Mouse (Mus musculus): Measurements from ENCODE around the gene Ucp3. TPM values are rescaled to one million over a fixed set of nuclear protein-coding genes. Genes with fewer than 3 reads are reported as not detected.

Ucp3 gene
- polyA plus RNA-seq, 1 experiment, result 4.4 TPM

- Histone ChIP-seq H3K4me3 (replicated peaks; ENCODE audit: insufficient read depth, low read depth, low read length) (no peak overlapping the region), H3K27me3 (ENCODE audit: control insufficient read depth, insufficient read depth, low read length) (no peaks in the 10 kb centered on the region), H3K27ac (ENCODE audit: insufficient read depth, low read length) (no peak overlapping the region), H3K4me1 (ENCODE audit: control insufficient read depth, insufficient read depth, low read length) (no peaks in the 10 kb centered on the region)
- 60% methylated on average over 2 of the region's 2 CpGs for WGBS
- no peak for DNase-seq
- no peak for TF ChIP-seq POLR2A (IDR thresholded peaks at IDR 0.05; ENCODE audit: borderline replicate concordance, insufficient read depth, low read length)
- TF ChIP-seq CTCF (IDR thresholded peaks at IDR 0.05; ENCODE audit: borderline replicate concordance, insufficient read depth, low read depth, low read length), result no peak
Measured at GRCm38 (mm10) chr7:100501844-100502373, 29.1 kb downstream of the Ucp3 start.

- H3K4me3 ChIP-seq (replicated peaks; ENCODE audit: insufficient read depth, low read depth, low read length), result no peak overlapping the region
Measured at GRCm38 (mm10) chr7:100502374-100502922, 29.7 kb downstream of the Ucp3 start.

GRCm38 (mm10) chr7:100503076-100503475 lies 30.3 kb downstream of the Ucp3 start:
- no peaks in the 10 kb centered on the region for H3K27me3 ChIP-seq (ENCODE audit: control insufficient read depth, insufficient read depth, low read length)
- TF ChIP-seq CTCF (IDR thresholded peaks at IDR 0.05; ENCODE audit: borderline replicate concordance, insufficient read depth, low read depth, low read length) (no peak), POLR2A (IDR thresholded peaks at IDR 0.05; ENCODE audit: borderline replicate concordance, insufficient read depth, low read length) (no peak)
- no peaks in the 10 kb centered on the region for H3K4me1 ChIP-seq (ENCODE audit: control insufficient read depth, insufficient read depth, low read length)
- DNase-seq, result no peak
- 89% methylated on average over 5 of the region's 5 CpGs for WGBS
- H3K27ac ChIP-seq (ENCODE audit: insufficient read depth, low read length), result no peak overlapping the region
- H3K4me3 ChIP-seq (replicated peaks; ENCODE audit: insufficient read depth, low read depth, low read length), result no peak overlapping the region

More at GRCm38 (mm10) chr7:100502374-100502922, 29.7 kb downstream of the Ucp3 start:
- Histone ChIP-seq H3K27ac (ENCODE audit: insufficient read depth, low read length) (no peak overlapping the region), H3K27me3 (ENCODE audit: control insufficient read depth, insufficient read depth, low read length) (no peaks in the 10 kb centered on the region), H3K4me1 (ENCODE audit: control insufficient read depth, insufficient read depth, low read length) (no peaks in the 10 kb centered on the region)
- no peak for DNase-seq
- WGBS, result 84% methylated on average over 7 of the region's 7 CpGs
- TF ChIP-seq POLR2A (IDR thresholded peaks at IDR 0.05; ENCODE audit: borderline replicate concordance, insufficient read depth, low read length), result no peak
- TF ChIP-seq CTCF (IDR thresholded peaks at IDR 0.05; ENCODE audit: borderline replicate concordance, insufficient read depth, low read depth, low read length), result no peak

GRCm38 (mm10) chr7:100504740-100505487 lies 32.1 kb downstream of the Ucp3 start:
- no peaks in the 10 kb centered on the region for H3K27me3 ChIP-seq (ENCODE audit: control insufficient read depth, insufficient read depth, low read length)
- no peak for DNase-seq
- TF ChIP-seq POLR2A (IDR thresholded peaks at IDR 0.05; ENCODE audit: borderline replicate concordance, insufficient read depth, low read length) (no peak), CTCF (IDR thresholded peaks at IDR 0.05; ENCODE audit: borderline replicate concordance, insufficient read depth, low read depth, low read length) (no peak)
- H3K4me3 ChIP-seq (replicated peaks; ENCODE audit: insufficient read depth, low read depth, low read length), result no peak overlapping the region
- no peak overlapping the region for H3K27ac ChIP-seq (ENCODE audit: insufficient read depth, low read length)
- no peaks in the 10 kb centered on the region for H3K4me1 ChIP-seq (ENCODE audit: control insufficient read depth, insufficient read depth, low read length)
- WGBS, result 85% methylated on average over 13 of the region's 13 CpGs

- Histone ChIP-seq H3K27ac (ENCODE audit: insufficient read depth, low read length) (no peak overlapping the region), H3K27me3 (ENCODE audit: control insufficient read depth, insufficient read depth, low read length) (no peaks in the 10 kb centered on the region), H3K4me3 (replicated peaks; ENCODE audit: insufficient read depth, low read depth, low read length) (no peak overlapping the region), H3K4me1 (ENCODE audit: control insufficient read depth, insufficient read depth, low read length) (no peaks in the 10 kb centered on the region)
- DNase-seq, result no peak
- TF ChIP-seq CTCF (IDR thresholded peaks at IDR 0.05; ENCODE audit: borderline replicate concordance, insufficient read depth, low read depth, low read length), result no peak
- no peak for TF ChIP-seq POLR2A (IDR thresholded peaks at IDR 0.05; ENCODE audit: borderline replicate concordance, insufficient read depth, low read length)
- WGBS, result 76% methylated on average over 4 of the region's 4 CpGs
Measured at GRCm38 (mm10) chr7:100506494-100506893, 33.7 kb downstream of the Ucp3 start.

GRCm38 (mm10) chr7:100508670-100509069 lies 35.9 kb downstream of the Ucp3 start:
- DNase-seq, result no peak
- no peak for TF ChIP-seq POLR2A (IDR thresholded peaks at IDR 0.05; ENCODE audit: borderline replicate concordance, insufficient read depth, low read length)
- TF ChIP-seq CTCF (IDR thresholded peaks at IDR 0.05; ENCODE audit: borderline replicate concordance, insufficient read depth, low read depth, low read length), result no peak
- Histone ChIP-seq H3K4me3 (replicated peaks; ENCODE audit: insufficient read depth, low read depth, low read length) (no peak overlapping the region), H3K27ac (ENCODE audit: insufficient read depth, low read length) (no peak overlapping the region), H3K27me3 (ENCODE audit: control insufficient read depth, insufficient read depth, low read length) (no peaks in the 10 kb centered on the region), H3K4me1 (ENCODE audit: control insufficient read depth, insufficient read depth, low read length) (no peaks in the 10 kb centered on the region)
- 88% methylated on average over 3 of the region's 3 CpGs for WGBS

- no peak overlapping the region for H3K27ac ChIP-seq (ENCODE audit: insufficient read depth, low read length)
- no peak for TF ChIP-seq CTCF (IDR thresholded peaks at IDR 0.05; ENCODE audit: borderline replicate concordance, insufficient read depth, low read depth, low read length)
- no peak for TF ChIP-seq POLR2A (IDR thresholded peaks at IDR 0.05; ENCODE audit: borderline replicate concordance, insufficient read depth, low read length)
- H3K4me3 ChIP-seq (replicated peaks; ENCODE audit: insufficient read depth, low read depth, low read length), result no peak overlapping the region
- 89% methylated on average over 8 of the region's 8 CpGs for WGBS
- no peaks in the 10 kb centered on the region for H3K27me3 ChIP-seq (ENCODE audit: control insufficient read depth, insufficient read depth, low read length)
- no peaks in the 10 kb centered on the region for H3K4me1 ChIP-seq (ENCODE audit: control insufficient read depth, insufficient read depth, low read length)
- no peak for DNase-seq
Measured at GRCm38 (mm10) chr7:100511602-100512001, 38.8 kb downstream of the Ucp3 start.

GRCm38 (mm10) chr7:100514573-100514972 lies 41.8 kb downstream of the Ucp3 start, which contains the start of gene Dnajb13:
Gene Dnajb13, minus strand, starts transcription at chr7:100514960.
- no peaks in the 10 kb centered on the region for H3K27me3 ChIP-seq (ENCODE audit: control insufficient read depth, insufficient read depth, low read length)
- no peak within 1 kb of the TSS for H3K4me3 ChIP-seq (replicated peaks; ENCODE audit: insufficient read depth, low read depth, low read length)
- no peak within 1 kb of the TSS for H3K27ac ChIP-seq (ENCODE audit: insufficient read depth, low read length)
- TF ChIP-seq POLR2A (IDR thresholded peaks at IDR 0.05; ENCODE audit: borderline replicate concordance, insufficient read depth, low read length) (no peak), CTCF (IDR thresholded peaks at IDR 0.05; ENCODE audit: borderline replicate concordance, insufficient read depth, low read depth, low read length) (no peak)
- WGBS, result 45% methylated on average over 11 of the region's 11 CpGs
- H3K4me1 ChIP-seq (ENCODE audit: control insufficient read depth, insufficient read depth, low read length), result no peaks in the 10 kb centered on the region
- DNase-seq, result no peak

Measured in cerebellum, adult 2 months (tissue).